Mouse (Mus musculus): ENCODE results near the gene Gimap8.
A peak's percentile ranks its signal among the peaks of the same experiment; 100 is the strongest.
"Not testable (repeated sequence)": the region's sequence is repeated elsewhere in the genome, so short reads cannot be mapped to it uniquely, and the experiment has no call there.

The Gimap8 gene

DNA sequence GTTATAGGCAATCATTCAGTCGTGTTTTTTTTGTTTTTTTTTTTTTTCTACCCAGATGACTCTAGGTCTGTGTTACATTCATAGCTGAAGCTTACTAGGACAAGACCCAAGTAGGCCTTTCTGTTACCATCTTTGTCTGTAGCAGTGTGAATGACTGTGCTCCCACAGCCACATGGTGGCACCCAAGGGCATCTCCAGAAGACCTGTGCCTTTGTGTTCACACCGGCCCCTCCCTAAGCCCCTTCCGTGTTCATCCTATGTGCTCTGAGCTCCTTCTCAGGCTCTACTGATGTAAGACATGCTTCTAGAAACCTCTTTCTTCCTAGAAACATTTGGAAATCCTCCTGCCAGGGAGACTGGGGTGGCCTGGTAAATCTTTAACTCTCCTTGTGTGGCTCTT lies at the start of gene Gimap8:
Gene Gimap8 (plus strand): TSS at position 240 of the 400 bp plus-strand sequence.
- DNase-seq, result peak; percentile 86 to 87

DNA sequence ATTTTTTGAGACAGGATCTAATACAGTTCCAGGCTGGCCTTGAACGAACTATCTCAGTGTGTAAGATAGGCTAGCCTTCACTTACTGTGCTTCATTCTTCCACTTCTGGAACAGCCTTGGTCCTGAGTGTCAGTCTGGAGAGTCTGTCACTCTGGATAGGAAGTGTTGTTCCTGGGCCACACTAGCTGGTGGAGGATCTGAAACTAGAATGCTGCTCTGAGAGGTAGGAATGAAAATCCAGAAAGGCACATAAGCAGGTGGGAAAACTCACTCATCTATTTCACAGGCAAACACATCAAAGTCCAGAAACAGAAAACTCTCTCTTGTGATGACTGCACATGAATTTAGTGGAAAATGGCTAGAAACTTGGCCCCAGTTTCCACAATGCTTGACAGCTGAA lies 46.4 kb upstream of the Gimap8 start:
- DNase-seq, result no peak

DNA sequence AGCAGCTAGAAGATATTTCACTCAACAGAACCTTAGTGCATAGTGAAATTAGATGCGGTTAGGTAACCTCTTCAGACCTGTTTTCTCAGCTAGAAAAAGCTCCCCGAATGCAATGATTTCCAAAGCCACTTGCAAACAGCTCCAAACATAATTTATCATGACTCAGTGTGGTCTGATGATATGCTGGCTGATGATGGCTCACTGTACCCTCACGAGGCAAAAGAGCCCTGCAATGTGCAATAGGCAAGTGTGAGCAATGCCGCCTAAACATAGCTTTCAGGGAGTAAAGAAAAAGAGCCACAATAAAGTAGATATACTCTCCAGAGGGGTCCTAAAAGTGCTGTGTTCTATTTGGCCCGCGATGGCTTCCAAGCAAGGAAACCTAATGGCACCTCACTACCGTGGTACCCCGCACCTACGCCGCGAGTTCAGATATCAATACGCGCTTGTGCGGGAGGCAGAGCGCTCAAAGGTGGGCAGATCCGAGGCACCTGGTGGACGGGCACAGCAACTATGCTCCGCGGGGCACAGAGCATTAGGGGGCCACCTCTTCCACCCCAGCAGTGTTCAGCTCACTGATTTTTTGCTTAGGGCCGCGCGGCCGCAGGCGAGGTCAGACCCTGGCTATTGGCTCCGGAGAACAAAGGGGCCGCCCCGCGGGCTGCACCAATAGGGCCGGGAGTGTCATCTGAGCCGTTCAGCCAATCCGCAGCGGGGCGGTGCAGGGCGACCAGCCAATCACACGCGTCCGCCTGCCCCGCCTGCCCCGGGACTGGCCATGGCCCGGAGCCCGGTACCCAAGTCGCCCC lies 45.6 kb upstream of the Gimap8 start, which contains the start of gene Zfp775:
Gene Zfp775 (plus strand): TSS at position 793 of the 809 bp plus-strand sequence.
- DNase-seq, result peak; percentile 99

GRCm38 (mm10) chr6:48602080-48602741 lies 44.8 kb upstream of the Gimap8 start:
- DNase-seq, result peak; percentile 43 to 61

- no peak for DNase-seq
Measured at GRCm38 (mm10) chr6:48608124-48608523, 38.9 kb upstream of the Gimap8 start.

DNA sequence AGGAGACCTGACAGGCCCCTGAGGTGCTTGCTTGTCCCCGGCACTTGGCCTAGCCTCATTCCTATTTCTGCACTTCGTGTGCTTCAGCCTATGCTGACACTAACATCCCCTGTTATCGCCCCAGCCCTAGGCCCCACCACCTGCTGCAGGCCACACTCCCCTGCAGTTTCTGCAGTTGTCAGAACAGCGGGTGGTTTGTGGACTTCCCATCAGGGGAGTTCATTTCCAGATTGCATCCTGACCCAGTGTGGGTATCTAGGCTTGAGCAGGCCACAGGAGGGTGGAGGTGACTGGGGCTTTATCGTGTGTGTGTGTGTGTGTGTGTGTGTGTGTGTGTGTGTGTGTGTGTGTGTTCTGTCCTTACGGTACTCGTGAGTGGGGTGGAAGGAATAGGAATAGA lies 37.5 kb upstream of the Gimap8 start:
- no peak for DNase-seq

DNA sequence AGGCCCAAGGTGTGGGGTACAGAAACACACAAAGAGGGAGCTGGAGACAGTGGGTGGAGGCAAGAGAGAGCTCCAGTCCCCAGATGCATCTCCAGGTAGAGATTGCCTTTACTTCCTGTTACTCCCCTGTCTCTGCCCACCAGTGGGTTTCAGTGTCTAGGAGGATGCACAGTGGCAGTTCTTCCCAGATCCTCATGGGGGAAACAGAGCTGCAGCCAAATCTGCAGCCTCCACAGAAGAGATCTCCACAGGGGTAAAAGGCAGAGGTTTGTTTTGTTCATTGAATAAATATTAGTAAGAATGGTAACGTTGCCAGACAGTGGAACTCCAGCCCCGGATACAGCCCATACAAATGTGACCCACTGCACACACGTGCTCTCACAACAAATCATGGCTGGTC lies 36.4 kb upstream of the Gimap8 start:
- no peak for DNase-seq

- DNase-seq, result no peak
Measured at GRCm38 (mm10) chr6:48613464-48613863, 33.6 kb upstream of the Gimap8 start.

- DNase-seq, result no peak
Measured at GRCm38 (mm10) chr6:48614756-48615155, 32.3 kb upstream of the Gimap8 start.

DNA sequence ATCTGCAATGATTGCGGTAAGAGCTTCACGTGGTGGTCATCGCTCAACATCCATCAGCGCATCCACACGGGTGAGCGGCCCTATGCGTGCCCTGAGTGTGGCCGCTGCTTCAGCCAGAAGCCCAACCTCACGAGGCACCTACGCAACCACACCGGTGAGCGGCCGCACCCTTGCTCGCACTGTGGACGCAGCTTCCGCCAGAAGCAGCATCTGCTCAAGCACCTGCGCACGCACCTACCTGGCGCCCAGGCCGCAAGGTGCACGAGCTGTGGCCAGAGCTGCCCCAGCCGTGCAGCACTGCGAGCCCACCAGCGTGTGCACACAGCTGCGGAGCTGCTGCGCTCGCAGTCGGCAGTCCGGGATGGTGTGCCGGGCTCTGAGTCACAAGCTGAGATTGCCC lies 27.0 kb upstream of the Gimap8 start:
- DNase-seq, result no peak

GRCm38 (mm10) chr6:48622186-48622843 lies 24.7 kb upstream of the Gimap8 start:
- not testable (repeated sequence) for DNase-seq

DNA sequence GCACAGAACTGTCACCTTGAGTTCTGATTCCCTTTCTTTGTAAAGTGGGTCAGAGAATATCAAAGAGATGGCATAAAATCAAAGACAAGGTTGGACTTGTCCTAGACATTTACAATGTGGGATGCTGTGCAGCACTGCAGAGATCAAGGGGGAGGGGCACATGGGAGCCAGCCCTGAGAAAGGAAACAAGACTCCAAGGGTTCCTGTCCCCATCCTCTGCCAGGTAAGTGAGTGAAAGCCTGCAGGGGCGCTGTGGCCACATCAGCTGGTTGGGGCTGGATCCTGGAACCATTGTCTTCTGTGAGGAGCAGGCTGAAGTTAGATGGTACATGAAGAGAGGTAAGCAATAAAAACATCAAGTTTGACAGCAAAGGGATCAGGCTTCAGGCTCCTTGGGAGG lies 23.6 kb upstream of the Gimap8 start:
- DNase-seq, result no peak

GRCm38 (mm10) chr6:48626464-48626863 lies 20.6 kb upstream of the Gimap8 start, which contains the start of gene AI854703:
Gene AI854703 (plus strand): TSS chr6:48626764.
- no peak for DNase-seq

DNA sequence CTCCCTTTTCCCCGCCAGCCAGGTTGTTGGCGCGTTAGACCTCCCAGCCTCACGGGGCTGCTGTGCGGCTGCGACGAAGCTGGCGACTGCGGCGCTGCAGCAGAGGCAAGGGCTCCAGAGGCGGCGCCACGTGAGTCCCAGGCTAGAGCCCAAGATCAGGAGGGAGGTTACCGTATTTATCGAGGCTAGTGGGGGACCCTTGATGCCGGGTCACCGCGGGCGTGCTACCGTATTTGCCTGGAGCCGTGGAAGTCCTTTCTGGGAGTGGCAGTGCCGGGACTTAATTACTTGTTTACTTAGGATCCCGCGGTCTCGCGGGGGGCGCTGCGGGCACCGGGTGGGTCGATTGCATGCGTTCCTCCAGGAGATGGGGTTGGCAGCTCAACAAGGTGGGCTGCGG lies 20.1 kb upstream of the Gimap8 start:
- peak; percentile 85 to 86 for DNase-seq

DNA sequence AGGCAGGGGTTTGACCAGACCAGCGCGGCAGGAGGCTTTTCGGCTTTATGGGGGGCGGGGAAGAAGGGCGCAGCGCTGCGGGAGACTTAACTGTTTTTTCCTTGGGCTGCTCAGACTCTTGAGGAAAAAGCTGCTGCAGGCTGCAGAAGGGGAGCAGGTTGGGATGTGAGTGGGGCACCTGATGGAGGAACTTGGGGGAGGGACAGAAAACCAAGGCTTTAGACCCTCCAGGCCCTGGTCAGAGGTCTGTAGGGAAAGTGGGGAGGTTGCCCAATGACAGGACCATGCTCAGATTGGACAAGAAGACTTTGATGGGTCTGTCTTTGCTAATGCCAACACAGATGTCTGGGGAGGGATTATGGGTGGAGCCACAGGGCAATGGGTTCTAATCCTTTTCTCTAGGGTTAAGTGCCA lies 19.5 kb upstream of the Gimap8 start:
- peak; percentile 63 to 64 for DNase-seq

DNA sequence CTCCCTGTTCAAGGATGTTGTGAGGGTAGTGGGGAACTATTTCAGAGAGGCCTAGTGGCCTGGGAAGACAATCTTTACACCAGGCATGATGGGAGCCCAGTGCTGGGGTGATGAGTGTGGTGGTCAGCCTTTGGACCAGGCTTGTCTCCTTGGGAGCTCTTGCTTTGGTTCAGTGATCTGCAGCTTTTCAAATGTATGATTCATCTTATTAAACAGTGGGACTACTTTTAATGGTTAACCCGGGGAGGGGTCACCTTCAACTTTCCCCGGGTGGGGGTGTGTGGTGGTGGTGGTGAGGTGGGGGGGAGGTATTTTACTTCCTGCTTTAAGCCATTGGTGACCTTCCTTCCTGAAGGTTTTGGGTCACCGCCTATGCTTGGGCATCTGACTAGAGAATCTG lies 18.7 kb upstream of the Gimap8 start:
- peak; percentile 76 to 89 for DNase-seq

- peak in 1 of 2 experiments; percentile 57 for DNase-seq
Measured at GRCm38 (mm10) chr6:48628808-48629660, 18.0 kb upstream of the Gimap8 start.

- peak; percentile 74 to 78 for DNase-seq
Measured at GRCm38 (mm10) chr6:48629661-48630034, 17.4 kb upstream of the Gimap8 start.

- no peak for DNase-seq
Measured at GRCm38 (mm10) chr6:48630831-48631230, 16.2 kb upstream of the Gimap8 start.

DNA sequence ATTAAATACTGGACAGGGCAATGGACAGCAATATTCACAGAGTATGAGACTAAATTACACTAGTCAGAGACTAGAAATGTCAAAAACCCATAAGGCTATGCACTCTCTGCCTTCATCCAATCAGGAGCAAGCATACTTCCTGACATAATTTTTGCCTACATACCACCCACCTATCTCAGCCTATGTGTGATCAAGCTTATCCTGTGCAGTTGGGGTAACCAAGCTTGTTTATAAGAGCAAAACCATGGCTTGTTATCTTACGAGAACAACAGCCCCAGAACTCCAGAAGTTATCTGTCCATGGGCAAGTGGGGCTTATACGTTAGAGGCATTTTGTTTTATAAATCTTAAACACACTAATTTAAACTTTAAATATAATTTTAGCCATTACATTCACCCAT lies 11.9 kb upstream of the Gimap8 start:
- DNase-seq, result no peak

DNA sequence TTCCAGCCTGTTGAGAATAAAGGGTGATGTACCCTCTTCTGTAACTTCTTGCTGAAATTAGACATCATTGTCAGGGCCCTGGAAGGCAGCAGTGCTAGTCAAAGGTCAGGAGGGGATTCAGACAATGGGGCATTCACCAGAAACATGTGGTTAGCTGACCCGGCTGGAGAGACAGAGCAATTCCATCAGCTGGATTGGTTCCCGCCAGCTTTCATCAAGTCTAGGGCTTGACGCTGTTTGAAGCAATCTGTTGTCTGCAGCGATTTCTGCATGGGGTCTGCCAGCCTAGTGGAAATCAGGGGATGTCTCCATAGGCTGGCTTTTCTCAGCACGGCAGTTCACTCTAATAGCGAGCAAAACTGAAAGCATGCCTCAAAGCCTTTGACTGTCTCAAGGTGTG lies 10.5 kb upstream of the Gimap8 start:
- DNase-seq, result no peak

DNA sequence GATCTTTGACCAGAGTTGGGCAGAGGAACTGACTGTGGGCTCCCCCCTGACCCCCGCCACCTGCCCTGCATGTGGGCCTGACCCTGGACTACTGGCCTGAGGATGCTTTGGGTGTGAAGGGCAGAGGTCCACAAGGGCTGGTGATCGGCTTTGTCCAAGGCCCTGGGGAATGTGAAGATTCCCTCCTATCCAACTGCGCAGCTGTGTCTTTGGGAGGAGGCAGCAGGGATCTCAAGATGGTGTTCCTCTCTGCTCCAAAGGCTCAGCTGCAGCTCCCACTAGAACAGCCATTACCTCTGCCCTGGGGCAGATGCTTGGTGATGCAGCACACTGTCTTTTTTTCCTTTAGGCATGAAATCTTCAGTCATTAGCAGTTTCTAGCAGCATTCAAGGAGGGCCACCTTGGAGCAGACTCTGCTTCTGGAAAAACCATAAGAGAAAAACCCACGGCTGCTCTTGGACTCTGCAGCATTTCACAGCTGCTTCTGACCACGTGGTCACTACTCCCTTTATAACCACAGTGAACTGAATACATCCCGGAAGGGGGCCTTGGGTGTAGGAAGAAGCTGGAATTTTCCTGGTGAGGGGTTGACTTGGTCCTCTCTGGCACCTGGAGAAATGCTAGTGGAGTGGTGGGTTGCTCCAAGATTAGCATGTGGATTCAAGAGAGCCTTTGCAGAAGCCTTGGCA lies 9.1 kb upstream of the Gimap8 start:
- no peak for DNase-seq
